In genomic region chr15:99333676-99334065, GRCm38 (mm10) we compare ENCODE assay signal across 8 mouse cellular contexts. TPM values are rescaled to one million over a fixed set of nuclear protein-coding genes. Genes with fewer than 3 reads are reported as not detected.
DNase-seq lines count a peak whose midpoint lies in the region; ATAC-seq lines count a peak whose summit lies in the region.

No protein-coding gene starts in this region.

- H3K4me1 ChIP-seq in neural tube, embryonic 11.5 days (ENCODE audit: control insufficient read depth, insufficient read depth, low read length), result peaks cover 4% of the 10 kb centered on the region; the same call in 1 of the 2 replicates
- peaks cover 89% of the 10 kb centered on the region for H3K4me1 ChIP-seq in heart, embryonic 12.5 days (replicated peaks)
- peaks cover 37% of the 10 kb centered on the region for H3K4me1 ChIP-seq in neural tube, embryonic 15.5 days

- H3K9ac ChIP-seq in neural tube, embryonic 11.5 days (ENCODE audit: low read length), result 0 out of 2 replicates have a peak overlapping the region, but pooled peaks have one; percentile 18
- H3K9ac ChIP-seq in heart, embryonic 12.5 days, result peak overlapping the region; percentile 53
- H3K9ac ChIP-seq in neural tube, embryonic 15.5 days (replicated peaks), result no peak overlapping the region

- peak overlapping the region; percentile 78 for H3K27ac ChIP-seq in neural tube, embryonic 11.5 days (ENCODE audit: low read depth, low read length)
- H3K27ac ChIP-seq in heart, embryonic 12.5 days (ENCODE audit: poor library complexity, severe bottlenecking), result peak overlapping the region; percentile 97
- H3K27ac ChIP-seq in neural tube, embryonic 15.5 days (replicated peaks), result peak overlapping the region; percentile 72

- no peak overlapping the region for H3K4me2 ChIP-seq in neural tube, embryonic 11.5 days (ENCODE audit: low read depth)
- H3K4me2 ChIP-seq in heart, embryonic 12.5 days, result peak overlapping the region; percentile 32; the same call in 1 of the 2 replicates
- no peak overlapping the region for H3K4me2 ChIP-seq in neural tube, embryonic 15.5 days

- ATAC-seq in neural tube, embryonic 11.5 days (ENCODE audit: insufficient read depth, low FRiP score, low TSS enrichment), result no peak
- ATAC-seq in heart, embryonic 12.5 days (ENCODE audit: insufficient number of reproducible peaks, low FRiP score), result peak; percentile 40; the same call in 1 of the 2 replicates
- ATAC-seq in neural tube, embryonic 15.5 days (ENCODE audit: low FRiP score), result no peak
- no peak for ATAC-seq in megakaryocyte progenitor cell, adult 5-6 weeks (replicated peaks; ENCODE audit: poor library complexity)

- H3K4me3 ChIP-seq in neural tube, embryonic 11.5 days (ENCODE audit: low read depth, low read length), result no peak overlapping the region
- no peak overlapping the region for H3K4me3 ChIP-seq in heart, embryonic 12.5 days
- no peak overlapping the region for H3K4me3 ChIP-seq in neural tube, embryonic 15.5 days (replicated peaks)

- WGBS in neural tube, embryonic 11.5 days, result 81% methylated on average over 3 of the region's 3 CpGs
- WGBS in heart, embryonic 12.5 days, result 63% methylated on average over 3 of the region's 3 CpGs
- 79% methylated on average over 3 of the region's 3 CpGs for WGBS in neural tube, embryonic 15.5 days

- no peaks in the 10 kb centered on the region for H3K27me3 ChIP-seq in neural tube, embryonic 11.5 days (ENCODE audit: control insufficient read depth, insufficient read depth, low read length)
- no peaks in the 10 kb centered on the region for H3K27me3 ChIP-seq in heart, embryonic 12.5 days (replicated peaks)
- no peaks in the 10 kb centered on the region for H3K27me3 ChIP-seq in neural tube, embryonic 15.5 days (replicated peaks)

- H3K9me3 ChIP-seq in neural tube, embryonic 11.5 days (ENCODE audit: control insufficient read depth, low read length), result no peaks in the 10 kb centered on the region
- no peaks in the 10 kb centered on the region for H3K9me3 ChIP-seq in heart, embryonic 12.5 days (replicated peaks)
- no peaks in the 10 kb centered on the region for H3K9me3 ChIP-seq in neural tube, embryonic 15.5 days (replicated peaks)

- DNase-seq in neural tube, embryonic 11.5 days (ENCODE audit: low spot score), result no peak
- DNase-seq in neural tube, embryonic 10.5 days (ENCODE audit: extremely low spot score, low spot score), result no peak
- DNase-seq in kidney, postnatal 14 days, result peak; percentile 74
- no peak for DNase-seq in left cerebral cortex, adult 18-20 months (ENCODE audit: low spot score in 2 of 2)
- no peak for DNase-seq in cerebellum, adult 8-10 months

- no peaks in the 10 kb centered on the region; the same call in 1 of the 2 replicates for H3K36me3 ChIP-seq in neural tube, embryonic 11.5 days (ENCODE audit: control insufficient read depth, insufficient read depth, low read length)
- peaks cover 23% of the 10 kb centered on the region for H3K36me3 ChIP-seq in heart, embryonic 12.5 days
- no peaks in the 10 kb centered on the region for H3K36me3 ChIP-seq in neural tube, embryonic 15.5 days

RNA-seq across cellular contexts. Expression of gene Fmnl3, which starts 36.6 kb away (rescaled TPM):
- polyA plus RNA-seq in neural tube, embryonic 11.5 days (2014; fragmentation: Nextera tagmentation; extraction: Ambion mirVana), result 13.7 and 14.5 TPM in 2 replicates
- 17.2 and 21.0 TPM in 2 replicates for polyA plus RNA-seq in heart, embryonic 12.5 days (2016; fragmentation: Nextera tagmentation; extraction: Ambion mirVana)
- 7.9 and 11.9 TPM in 2 replicates for polyA plus RNA-seq in neural tube, embryonic 15.5 days (2015; fragmentation: Nextera tagmentation; extraction: Ambion mirVana)
- 1 to 10 TPM; 8.5 to 9.6 TPM for total RNA-seq in left cerebral cortex, adult 18-20 months (2021)
- total RNA-seq in megakaryocyte progenitor cell, adult 5-6 weeks (2015), result 11.4 and 11.5 TPM in 2 replicates
- total RNA-seq in megakaryocyte progenitor cell, adult 5-6 weeks (2017), result 17.2 and 21.2 TPM in 2 replicates

RNA-seq across cellular contexts. Expression of gene Fam186b, which starts 38.0 kb away (rescaled TPM):
- 0.07 TPM in 1 of 2 replicates, not detected in the other for polyA plus RNA-seq in neural tube, embryonic 11.5 days (2014; fragmentation: Nextera tagmentation; extraction: Ambion mirVana)
- polyA plus RNA-seq in heart, embryonic 12.5 days (2016; fragmentation: Nextera tagmentation; extraction: Ambion mirVana), result 0.27 and 0.31 TPM in 2 replicates
- 0.73 and 0.97 TPM in 2 replicates for polyA plus RNA-seq in neural tube, embryonic 15.5 days (2015; fragmentation: Nextera tagmentation; extraction: Ambion mirVana)
- 1 to 10 TPM; 1.5 to 1.8 TPM for total RNA-seq in left cerebral cortex, adult 18-20 months (2021)
- total RNA-seq in megakaryocyte progenitor cell, adult 5-6 weeks (2015), result not detected in 2 replicates
- total RNA-seq in megakaryocyte progenitor cell, adult 5-6 weeks (2017), result not detected in 2 replicates

RNA-seq across cellular contexts. Expression of gene Prpf40b, which starts 38.8 kb away (rescaled TPM):
- polyA plus RNA-seq in neural tube, embryonic 11.5 days (2014; fragmentation: Nextera tagmentation; extraction: Ambion mirVana), result 50.4 and 55.8 TPM in 2 replicates
- polyA plus RNA-seq in heart, embryonic 12.5 days (2016; fragmentation: Nextera tagmentation; extraction: Ambion mirVana), result 44.0 and 44.4 TPM in 2 replicates
- polyA plus RNA-seq in neural tube, embryonic 15.5 days (2015; fragmentation: Nextera tagmentation; extraction: Ambion mirVana), result 95.7 and 111 TPM in 2 replicates
- total RNA-seq in left cerebral cortex, adult 18-20 months (2021), result 100 to 1,000 TPM in 1 of 2 experiments, 10 to 100 TPM in 1; 93.7 to 100 TPM
- 7.8 and 11.0 TPM in 2 replicates for total RNA-seq in megakaryocyte progenitor cell, adult 5-6 weeks (2015)
- 8.1 and 10.3 TPM in 2 replicates for total RNA-seq in megakaryocyte progenitor cell, adult 5-6 weeks (2017)

RNA-seq across cellular contexts. Expression of gene Tmbim6, which starts 59.0 kb away (rescaled TPM):
- polyA plus RNA-seq in neural tube, embryonic 11.5 days (2014; fragmentation: Nextera tagmentation; extraction: Ambion mirVana), result 237 and 246 TPM in 2 replicates
- polyA plus RNA-seq in heart, embryonic 12.5 days (2016; fragmentation: Nextera tagmentation; extraction: Ambion mirVana), result 251 and 253 TPM in 2 replicates
- polyA plus RNA-seq in neural tube, embryonic 15.5 days (2015; fragmentation: Nextera tagmentation; extraction: Ambion mirVana), result 289 and 350 TPM in 2 replicates
- total RNA-seq in left cerebral cortex, adult 18-20 months (2021), result 100 to 1,000 TPM; 331 to 338 TPM
- total RNA-seq in megakaryocyte progenitor cell, adult 5-6 weeks (2015), result 381 and 438 TPM in 2 replicates
- 164 and 187 TPM in 2 replicates for total RNA-seq in megakaryocyte progenitor cell, adult 5-6 weeks (2017)
